Mouse (Mus musculus) liver, embryonic 11.5 days (tissue): ENCODE measurements around the gene Fbxw7. TPM values are rescaled to one million over a fixed set of nuclear protein-coding genes. Genes with fewer than 3 reads are reported as not detected.

Experiments
- ATAC-seq: fragments of 200-750 bp; cut with Nextera tagmentation; replicated peaks from 2 replicates; pipeline ENCODE4 v1.8.0; 2017; ENCODE audit warnings: moderate number of reproducible peaks, mild to moderate bottlenecking, moderate TSS enrichment, moderate library complexity; ENCODE audit not compliant: low FRiP score
- DNase-seq: peaks from one replicate; pipeline ENCODE4 v3.0.0-alpha.2; 2017; ENCODE audit warnings: low spot score
- H3K27ac ChIP-seq: fragments of 300-500 bp; sonication (generic); 2 replicates; pipeline ENCODE4 v1.5.1; 2014; ENCODE audit warnings: mild to moderate bottlenecking, low read depth, low read length, control low read depth
- H3K27me3 ChIP-seq: fragments of 300-500 bp; sonication (generic); replicated peaks from 2 replicates; pipeline ENCODE4 v1.6.1; 2014; ENCODE audit warnings: low read length, mixed read lengths; ENCODE audit not compliant: control insufficient read depth, insufficient read depth
- H3K36me3 ChIP-seq: fragments of 300-500 bp; sonication (generic); 2 replicates; pipeline ENCODE4 v1.6.1; 2014; ENCODE audit warnings: mild to moderate bottlenecking, low read length, moderate library complexity, mixed read lengths; ENCODE audit not compliant: control insufficient read depth, insufficient read depth
- H3K4me1 ChIP-seq: fragments of 300-500 bp; sonication (generic); replicated peaks from 2 replicates; pipeline ENCODE4 v1.6.1; 2014; ENCODE audit warnings: low read length, mixed read lengths; ENCODE audit not compliant: control insufficient read depth, insufficient read depth
- H3K4me2 ChIP-seq: fragments of 300-500 bp; sonication (generic); 2 replicates; pipeline ENCODE4 v1.6.1; 2014; ENCODE audit warnings: mild to moderate bottlenecking, control low read depth, moderate library complexity
- H3K4me3 ChIP-seq: fragments of 300-500 bp; sonication (generic); 2 replicates; pipeline ENCODE4 v1.5.1; 2014; ENCODE audit warnings: low read depth, low read length, control low read depth
- H3K9ac ChIP-seq: fragments of 300-500 bp; sonication (generic); 2 replicates; pipeline ENCODE4 v1.6.1; 2014; ENCODE audit warnings: low read depth, low read length, control low read depth
- H3K9me3 ChIP-seq: fragments of 300-500 bp; sonication (generic); 2 replicates; pipeline ENCODE4 v1.6.1; 2016; ENCODE audit warnings: low read length, inconsistent platforms, mixed read lengths; ENCODE audit not compliant: control insufficient read depth
- WGBS: fragments of 180-500 bp; shearing (Covaris S2); extraction: QIAGEN DNeasy Blood & Tissue Kit; methylation state at CpG from one replicate; pipeline ENCODE4 v1.1.7; 2014; 5-methylcytosine and 5-hydroxymethylcytosine counted together
- polyA plus RNA-seq: library from polyadenylated mRNA; unstranded; fragments of >200 nt; fragmentation: Nextera tagmentation; extraction: Ambion mirVana; gene quantifications from 2 replicates; pipeline ENCODE4 v1.2.1, GENCODE M21; 2014

The Fbxw7 gene
- polyA plus RNA-seq, 1 experiment from 2014 or later, result 5.7 TPM

GRCm38 (mm10) chr3:84876211-84876610, 61.1 kb downstream of the Fbxw7 start:
- H3K4me1 ChIP-seq, result no peaks in the 10 kb centered on the region
- no peaks in the 10 kb centered on the region for H3K27me3 ChIP-seq
- H3K36me3 ChIP-seq, result no peaks in the 10 kb centered on the region
- no peaks in the 10 kb centered on the region for H3K9me3 ChIP-seq
- no peak overlapping the region for H3K27ac ChIP-seq
- no peak overlapping the region for H3K9ac ChIP-seq
- 84% methylated on average over 4 of the region's 4 CpGs for WGBS
- no peak for ATAC-seq
- no peak for DNase-seq
- no peak overlapping the region for H3K4me2 ChIP-seq
- H3K4me3 ChIP-seq, result no peak overlapping the region

GRCm38 (mm10) chr3:84883817-84884483, 68.9 kb downstream of the Fbxw7 start:
- ATAC-seq (0 out of 2 replicates have a peak, but pooled peaks have one; percentile 41), DNase-seq (no peak)
- 44% methylated on average over 11 of the region's 11 CpGs for WGBS
- Histone ChIP-seq H3K4me1 (peaks cover 11% of the 10 kb centered on the region), H3K4me2 (no peak overlapping the region), H3K27ac (no peak overlapping the region), H3K36me3 (no peaks in the 10 kb centered on the region), H3K4me3 (no peak overlapping the region), H3K9ac (no peak overlapping the region), H3K9me3 (no peaks in the 10 kb centered on the region), H3K27me3 (no peaks in the 10 kb centered on the region)

GRCm38 (mm10) chr3:84889648-84890047, 74.6 kb downstream of the Fbxw7 start:
- Histone ChIP-seq H3K36me3 (no peaks in the 10 kb centered on the region), H3K4me2 (no peak overlapping the region), H3K4me1 (peaks cover under 1% of the 10 kb centered on the region; the same call in 1 of the 2 replicates), H3K9ac (no peak overlapping the region), H3K27ac (no peak overlapping the region), H3K27me3 (no peaks in the 10 kb centered on the region), H3K9me3 (no peaks in the 10 kb centered on the region), H3K4me3 (no peak overlapping the region)
- ATAC-seq, result no peak
- DNase-seq, result no peak
- WGBS, result 65% methylated on average over 1 of the region's 1 CpGs

GRCm38 (mm10) chr3:84890983-84891382, 75.9 kb downstream of the Fbxw7 start:
- ATAC-seq (no peak), DNase-seq (no peak)
- H3K4me1 ChIP-seq, result no peaks in the 10 kb centered on the region
- H3K9ac ChIP-seq, result no peak overlapping the region
- no peak overlapping the region for H3K27ac ChIP-seq
- H3K4me2 ChIP-seq, result no peak overlapping the region
- H3K9me3 ChIP-seq, result no peaks in the 10 kb centered on the region
- H3K27me3 ChIP-seq, result no peaks in the 10 kb centered on the region
- 91% methylated on average over 5 of the region's 5 CpGs for WGBS
- no peaks in the 10 kb centered on the region for H3K36me3 ChIP-seq
- H3K4me3 ChIP-seq, result no peak overlapping the region

- H3K9ac ChIP-seq, result no peak overlapping the region
- WGBS, result 78% methylated on average over 8 of the region's 8 CpGs
- H3K4me2 ChIP-seq, result no peak overlapping the region
- DNase-seq (no peak), ATAC-seq (no peak)
- no peak overlapping the region for H3K27ac ChIP-seq
- no peaks in the 10 kb centered on the region for H3K9me3 ChIP-seq
- H3K27me3 ChIP-seq, result no peaks in the 10 kb centered on the region
- H3K4me3 ChIP-seq, result no peak overlapping the region
- H3K36me3 ChIP-seq, result no peaks in the 10 kb centered on the region
- H3K4me1 ChIP-seq, result no peaks in the 10 kb centered on the region
Measured at GRCm38 (mm10) chr3:84897952-84898351, 82.9 kb downstream of the Fbxw7 start.

- H3K4me3 ChIP-seq, result no peak overlapping the region
- no peak overlapping the region for H3K9ac ChIP-seq
- no peaks in the 10 kb centered on the region for H3K27me3 ChIP-seq
- H3K4me2 ChIP-seq, result no peak overlapping the region
- 21% methylated on average over 1 of the region's 1 CpGs for WGBS
- no peaks in the 10 kb centered on the region for H3K4me1 ChIP-seq
- no peaks in the 10 kb centered on the region for H3K9me3 ChIP-seq
- H3K36me3 ChIP-seq, result no peaks in the 10 kb centered on the region
- H3K27ac ChIP-seq, result no peak overlapping the region
- ATAC-seq, result no peak
- no peak for DNase-seq
Measured at GRCm38 (mm10) chr3:84906528-84906927, 91.5 kb downstream of the Fbxw7 start.

- Histone ChIP-seq H3K36me3 (no peaks in the 10 kb centered on the region), H3K9ac (no peak overlapping the region), H3K4me1 (no peaks in the 10 kb centered on the region), H3K9me3 (no peaks in the 10 kb centered on the region), H3K27me3 (no peaks in the 10 kb centered on the region), H3K4me3 (no peak overlapping the region), H3K27ac (no peak overlapping the region), H3K4me2 (no peak overlapping the region)
- ATAC-seq, result no peak
- no peak for DNase-seq
- 51% methylated on average over 1 of the region's 1 CpGs for WGBS
Measured at GRCm38 (mm10) chr3:84914284-84914683, 99.2 kb downstream of the Fbxw7 start.

GRCm38 (mm10) chr3:84917903-84918679, 103.0 kb downstream of the Fbxw7 start:
- Histone ChIP-seq H3K9ac (no peak overlapping the region), H3K27me3 (no peaks in the 10 kb centered on the region), H3K27ac (no peak overlapping the region), H3K4me2 (no peak overlapping the region), H3K4me3 (no peak overlapping the region), H3K36me3 (no peaks in the 10 kb centered on the region), H3K4me1 (peaks cover 2% of the 10 kb centered on the region; the same call in 1 of the 2 replicates), H3K9me3 (no peaks in the 10 kb centered on the region)
- no peak for ATAC-seq
- no peak for DNase-seq
- WGBS, result 71% methylated on average over 9 of the region's 9 CpGs
